In the genomic region with DNA sequence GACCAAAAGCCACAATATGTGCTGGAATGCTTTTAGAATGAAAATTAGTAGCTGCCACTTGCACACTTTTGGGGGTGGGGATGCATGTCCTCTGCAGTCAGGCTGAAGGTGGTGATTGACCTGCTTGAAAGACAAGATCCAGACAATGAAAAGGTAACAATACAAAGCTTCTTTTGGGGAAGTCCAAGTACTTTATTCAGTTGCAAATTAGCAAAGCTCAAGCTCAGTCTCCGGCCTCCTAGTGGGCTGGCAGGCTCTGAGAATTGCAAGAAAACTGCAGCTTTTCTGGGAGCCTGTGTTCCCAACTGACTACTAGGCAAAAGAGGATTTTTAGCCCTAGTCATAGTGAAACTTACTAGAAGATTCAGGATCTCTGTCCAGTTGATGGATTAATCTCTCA, we compare ENCODE assay signal across 23 mouse cellular contexts.
DNase-seq lines count a peak whose midpoint lies in the region; ATAC-seq lines count a peak whose summit lies in the region.
"Had no signal": no experiment of that assay in that cellular context is flagged by ENCODE, and none has a peak within 500 bp of the region (broad histone marks: within the 10 kb centered on the region; RNA-seq: fewer than 3 reads in every experiment).

No protein-coding gene starts in this region.

- ATAC-seq in megakaryocyte, adult 5-6 weeks (ENCODE audit: poor library complexity, severe bottlenecking), result no peak
- ATAC-seq in erythroid progenitor cell, adult 5-6 weeks (replicated peaks; ENCODE audit: low FRiP score, poor library complexity, severe bottlenecking), result no peak
- ATAC-seq: activated CD4-positive, CD25-positive, alpha-beta regulatory T cell, adult 4 months; CD4-positive, CD25-positive, alpha-beta regulatory T cell, adult 4 months; Patski had no signal

- DNase-seq in ES-CJ7 (ENCODE audit: low read depth, low spot score), result peak; percentile 70
- peak; percentile 74 for DNase-seq in R1 (ENCODE audit: low read depth, low spot score)
- DNase-seq in ZHBTc4 (ENCODE audit: low read depth, low spot score), result peak; percentile 55
- DNase-seq in MN1 (ENCODE audit: low spot score), result no peak
- DNase-seq: adrenal gland, adult 2 months; adrenal gland, adult 8-10 months; adrenal gland, postnatal 10 days; adrenal gland, postnatal 14 days; adrenal gland, postnatal 25 days; adrenal gland, postnatal 36 days; B cell, adult 2 months; cerebellum, adult 11 months; cerebellum, adult 11-12 months; cerebellum, adult 18-20 months; cerebellum, adult 2 months; cerebellum, adult 8-10 months; cerebellum, adult 9-10 months; cerebellum, adult 9-11 months had no signal
